Mouse (Mus musculus): ENCODE data around the gene Pde4b. TPM values are rescaled to one million over a fixed set of nuclear protein-coding genes. Genes with fewer than 3 reads are reported as not detected.
A peak's percentile ranks its signal among the peaks of the same experiment; 100 is the strongest.

The Pde4b gene
- polyA plus RNA-seq, 1 experiment from 2014 or later: 2.5 TPM

DNA sequence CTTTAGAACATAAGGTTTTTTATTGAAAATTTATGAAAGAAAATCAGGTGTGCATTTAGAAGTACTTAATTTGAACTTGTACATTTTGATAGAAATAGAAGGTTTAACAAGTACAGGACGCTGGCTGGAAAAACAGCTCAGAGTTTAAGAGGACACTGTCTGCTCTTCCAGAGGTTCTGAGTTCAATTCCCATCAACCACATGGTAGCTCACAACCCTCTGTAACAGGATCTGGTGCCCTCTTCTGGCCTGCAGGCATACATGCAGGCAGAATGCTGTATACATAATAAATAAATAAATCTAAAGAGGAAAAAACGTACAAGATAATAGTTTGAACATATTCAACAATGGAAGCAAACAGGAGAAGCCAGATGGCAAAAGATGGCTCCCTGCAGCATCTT lies 420.4 kb downstream of the Pde4b start:
- in situ Hi-C loops (cut with MboI; ENCODE audit: low pct_unique_long_range_greater_than_20kb): no loop called here
- POLR2A ChIA-PET: no interaction called here
- no peaks in the 10 kb centered on the region for H3K27me3 ChIP-seq
- no peak for ATAC-seq
- CTCF ChIA-PET: interaction anchor here (1.4 kb wide), 1 partner anchor 60 kb away, joined by 4 read pairs; no protein-coding TSS in a partner anchor
- no peak for DNase-seq (ENCODE audit: low read depth, low spot score)
- no peak for TF ChIP-seq CTCF (IDR thresholded peaks at IDR 0.05)

DNA sequence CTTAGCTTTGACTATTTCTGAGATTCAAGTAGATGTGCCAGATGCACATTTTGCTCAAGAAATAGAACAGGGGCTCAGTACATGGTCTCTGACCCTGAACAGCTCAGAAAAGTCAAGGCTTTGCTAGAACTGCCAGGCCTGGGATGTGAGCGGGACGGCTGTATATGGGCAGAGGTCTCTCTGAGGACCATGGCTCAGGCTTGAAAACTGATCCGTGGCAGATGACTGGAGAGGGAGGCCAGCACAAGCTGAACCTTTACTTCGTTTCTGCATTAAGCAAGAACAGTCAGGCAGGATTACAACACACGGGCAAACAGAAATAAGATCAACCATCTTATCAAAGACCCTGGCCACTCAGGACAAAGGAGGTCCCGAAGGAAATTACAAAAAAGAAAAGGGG lies 422.7 kb downstream of the Pde4b start:
- no peak for TF ChIP-seq CTCF (IDR thresholded peaks at IDR 0.05)

DNA sequence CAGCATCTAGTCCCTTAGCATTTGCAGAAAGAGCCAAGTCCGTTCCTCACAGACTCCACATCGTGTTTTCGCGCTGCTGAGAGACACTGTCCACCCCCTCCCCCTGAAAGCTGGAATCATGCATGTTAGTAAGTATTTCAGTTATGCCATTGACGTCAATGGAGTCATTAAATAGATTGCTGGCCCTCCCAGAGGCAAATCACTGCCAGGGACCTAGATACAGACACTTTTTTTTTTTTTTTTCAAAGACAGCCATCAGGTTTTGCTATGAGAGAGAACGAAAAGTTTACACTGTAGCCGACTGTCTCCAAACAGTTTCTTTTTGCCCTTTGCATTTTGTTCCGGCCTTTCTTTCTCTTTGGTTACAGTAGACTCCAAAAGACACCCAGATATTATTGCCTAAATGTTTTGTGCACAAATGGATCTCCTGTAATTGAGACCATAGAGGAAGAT lies 423.6 kb downstream of the Pde4b start:
- TF ChIP-seq CTCF (IDR thresholded peaks at IDR 0.05): no peak
- ChIA-PET CTCF (no interaction called here), POLR2A (interaction anchor here (0.7 kb wide), 1 partner anchor 498 kb away, joined by 3 read pairs; no protein-coding TSS in a partner anchor)
- ATAC-seq (peak; percentile 65), DNase-seq (ENCODE audit: low read depth, low spot score) (peak; percentile 38)
- in situ Hi-C loops (cut with MboI; ENCODE audit: low pct_unique_long_range_greater_than_20kb): loop anchor here (5.0 kb wide), 1 partner anchor 56 kb away; no protein-coding TSS in a partner anchor
- no peaks in the 10 kb centered on the region for H3K27me3 ChIP-seq

More for the DNA sequence above, 422.7 kb downstream of the Pde4b start:
- ATAC-seq (no peak), DNase-seq (ENCODE audit: low read depth, low spot score) (no peak)
- ChIA-PET CTCF (interaction anchor here (0.7 kb wide), 1 partner anchor 10 kb away, joined by 3 read pairs; no protein-coding TSS in a partner anchor), POLR2A (no interaction called here)
- no peaks in the 10 kb centered on the region for H3K27me3 ChIP-seq
- in situ Hi-C loops (cut with MboI; ENCODE audit: low pct_unique_long_range_greater_than_20kb): loop anchor here (5.0 kb wide), 1 partner anchor 57 kb away; no protein-coding TSS in a partner anchor

DNA sequence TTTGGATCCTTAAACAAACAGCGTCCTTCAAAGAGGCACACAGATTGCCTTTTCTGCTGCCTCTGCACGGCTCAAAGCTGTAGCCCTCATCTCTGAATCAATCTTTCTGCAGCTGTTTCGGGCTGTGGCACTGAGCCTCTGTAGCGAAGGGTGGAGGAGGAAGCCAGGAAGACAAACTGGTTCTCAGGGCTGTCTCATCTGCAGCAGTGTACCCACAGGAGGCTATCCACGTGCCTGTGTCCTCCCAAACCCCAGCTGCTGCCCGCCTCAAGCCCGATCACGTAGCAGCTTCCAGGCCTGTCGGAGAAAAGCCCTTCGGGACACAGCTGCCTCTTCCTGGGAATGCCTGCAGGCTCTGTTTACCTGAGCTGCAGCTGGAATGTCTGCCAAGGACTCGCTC lies 424.2 kb downstream of the Pde4b start:
- ChIA-PET CTCF (no interaction called here), POLR2A (interaction anchor here (0.6 kb wide), 1 partner anchor 118 kb away, joined by 3 read pairs; no protein-coding TSS in a partner anchor)
- DNase-seq (ENCODE audit: low read depth, low spot score) (no peak), ATAC-seq (peak; percentile 38)
- in situ Hi-C loops (cut with MboI; ENCODE audit: low pct_unique_long_range_greater_than_20kb): loop anchor here (5.0 kb wide), 1 partner anchor 56 kb away; no protein-coding TSS in a partner anchor
- TF ChIP-seq CTCF (IDR thresholded peaks at IDR 0.05): no peak
- no peaks in the 10 kb centered on the region for H3K27me3 ChIP-seq

DNA sequence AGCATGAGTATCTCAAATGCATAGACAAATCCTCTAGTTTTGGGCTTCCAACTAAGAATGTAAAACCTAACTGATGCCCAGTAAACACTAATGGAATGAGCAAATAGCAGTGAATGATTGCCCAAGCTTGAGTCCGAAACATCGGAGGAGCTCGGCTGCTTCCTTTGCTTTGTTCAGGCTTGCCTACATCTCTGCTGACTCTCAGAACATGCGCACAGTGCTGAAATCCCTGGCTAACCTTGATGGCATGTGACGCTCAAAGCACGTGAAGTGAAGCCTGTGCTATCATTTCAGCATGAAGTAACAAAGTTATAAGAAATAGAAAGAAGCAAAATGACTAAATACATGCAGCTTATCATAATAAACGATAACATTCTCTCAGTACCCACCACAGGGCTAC lies 425.6 kb downstream of the Pde4b start:
- ATAC-seq: no peak

DNA sequence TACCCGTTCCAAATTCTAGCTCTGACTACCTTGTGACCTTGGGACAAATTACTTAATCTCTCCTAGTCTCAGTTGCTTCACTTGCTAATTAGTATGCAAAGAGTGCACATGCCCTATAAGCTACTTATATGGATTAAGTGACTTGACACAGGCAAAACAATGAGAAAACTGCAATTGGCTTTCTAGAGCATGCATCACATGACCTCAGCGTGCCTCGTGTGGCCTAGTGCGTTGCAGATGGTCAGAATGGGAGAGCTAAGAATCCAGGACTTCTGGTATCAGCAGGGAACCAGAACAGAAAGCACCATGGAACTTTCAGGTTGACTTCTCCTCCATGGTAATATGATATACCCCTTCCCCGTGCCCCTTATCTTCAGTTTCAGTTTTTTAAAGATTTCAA lies 426.2 kb downstream of the Pde4b start:
- no peak for ATAC-seq

More for the DNA sequence above, 425.6 kb downstream of the Pde4b start:
- DNase-seq (ENCODE audit: low read depth, low spot score): no peak
- in situ Hi-C loops (cut with MboI; ENCODE audit: low pct_unique_long_range_greater_than_20kb): loop anchor here (5.0 kb wide), 1 partner anchor 54 kb away; no protein-coding TSS in a partner anchor
- TF ChIP-seq CTCF (IDR thresholded peaks at IDR 0.05): no peak
- ChIA-PET POLR2A (no interaction called here), CTCF (interaction anchor here (1.2 to 1.3 kb wide), 2 partner anchors 10 to 12 kb away, joined by 5 to 6 read pairs; no protein-coding TSS in a partner anchor)
- H3K27me3 ChIP-seq: no peaks in the 10 kb centered on the region

DNA sequence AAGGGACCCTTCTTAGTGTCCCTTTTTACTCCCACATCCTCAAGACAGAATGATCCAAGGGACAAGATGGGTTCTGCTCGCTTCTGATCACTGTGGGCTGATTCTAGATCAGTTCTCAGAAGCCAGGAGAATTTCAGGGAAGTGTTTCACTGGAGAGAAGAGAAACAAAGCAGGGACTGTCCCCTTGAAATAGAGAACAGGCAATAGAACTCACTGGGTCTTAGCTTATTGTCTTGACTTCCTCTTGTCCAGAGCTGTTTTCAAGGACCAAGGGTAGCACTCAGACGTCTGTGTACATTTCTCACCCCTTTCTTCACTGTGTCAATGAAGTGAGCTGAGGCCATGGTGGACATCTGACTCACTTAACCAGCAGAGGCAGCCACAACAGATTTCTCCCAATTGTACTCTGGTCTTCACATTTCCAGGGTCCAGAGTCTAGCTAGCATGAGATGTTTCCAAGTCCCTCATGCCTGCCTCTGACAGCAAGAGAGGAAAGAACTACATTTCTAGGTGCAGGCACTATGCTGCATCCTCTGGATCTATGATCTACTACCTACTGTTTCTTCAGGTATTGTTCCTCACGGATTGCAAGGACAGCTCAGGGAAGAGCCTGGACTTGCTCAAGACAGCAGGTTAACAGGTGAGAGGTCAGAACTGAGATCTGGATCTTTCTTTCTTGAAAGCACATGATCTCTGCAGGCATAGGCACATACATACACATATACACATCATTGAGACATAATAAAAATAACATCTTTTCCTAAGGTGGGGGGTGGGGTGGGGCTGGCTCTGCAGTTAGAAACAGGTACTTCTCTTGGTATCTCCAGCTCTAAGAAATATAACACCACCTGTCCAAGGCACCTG lies 427.9 kb downstream of the Pde4b start:
- CTCF ChIA-PET: interaction anchor here (0.9 kb wide), 1 partner anchor 68 kb away, joined by 3 read pairs; no protein-coding TSS in a partner anchor
- DNase-seq (ENCODE audit: low read depth, low spot score) (no peak), ATAC-seq (no peak)
- POLR2A ChIA-PET: interaction anchor here (0.6 kb wide), 1 partner anchor 61 kb away, joined by 4 read pairs; no protein-coding TSS in a partner anchor
- no peaks in the 10 kb centered on the region for H3K27me3 ChIP-seq
- in situ Hi-C loops (cut with MboI; ENCODE audit: low pct_unique_long_range_greater_than_20kb): loop anchor here (5.0 kb wide), 1 partner anchor 52 kb away; no protein-coding TSS in a partner anchor
- no peak for TF ChIP-seq CTCF (IDR thresholded peaks at IDR 0.05)

More for the DNA sequence above, 426.2 kb downstream of the Pde4b start:
- in situ Hi-C loops (cut with MboI; ENCODE audit: low pct_unique_long_range_greater_than_20kb): loop anchor here (5.0 kb wide), 1 partner anchor 54 kb away; no protein-coding TSS in a partner anchor
- no peak for TF ChIP-seq CTCF (IDR thresholded peaks at IDR 0.05)
- H3K27me3 ChIP-seq: no peaks in the 10 kb centered on the region
- CTCF ChIA-PET: interaction anchor here (1.2 to 1.3 kb wide), 2 partner anchors 10 to 13 kb away, joined by 5 to 6 read pairs; no protein-coding TSS in a partner anchor
- no peak for DNase-seq (ENCODE audit: low read depth, low spot score)
- POLR2A ChIA-PET: no interaction called here

DNA sequence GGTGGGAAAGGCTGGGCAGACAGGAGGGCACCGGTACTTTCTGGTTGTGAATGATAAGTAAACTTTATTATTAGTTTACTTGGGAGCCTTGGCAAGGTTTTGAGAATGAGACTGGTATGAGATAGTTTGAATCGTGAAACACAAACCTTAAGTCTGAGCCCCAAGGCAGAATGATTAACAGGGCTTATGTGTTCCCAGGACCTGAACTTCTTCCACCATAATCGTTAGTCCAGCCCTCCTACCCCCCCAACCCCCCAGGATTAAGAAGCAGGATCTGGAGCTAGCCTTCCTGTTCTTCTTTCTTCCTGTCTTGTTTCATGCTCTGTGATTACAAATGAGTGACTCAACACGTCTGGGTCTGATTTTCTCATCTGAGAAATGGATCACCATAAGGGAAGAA lies 429.1 kb downstream of the Pde4b start:
- POLR2A ChIA-PET: no interaction called here
- no peak for DNase-seq (ENCODE audit: low read depth, low spot score)
- no peak for ATAC-seq
- H3K27me3 ChIP-seq: no peaks in the 10 kb centered on the region
- TF ChIP-seq CTCF (IDR thresholded peaks at IDR 0.05): no peak
- CTCF ChIA-PET: no interaction called here
- in situ Hi-C loops (cut with MboI; ENCODE audit: low pct_unique_long_range_greater_than_20kb): no loop called here

DNA sequence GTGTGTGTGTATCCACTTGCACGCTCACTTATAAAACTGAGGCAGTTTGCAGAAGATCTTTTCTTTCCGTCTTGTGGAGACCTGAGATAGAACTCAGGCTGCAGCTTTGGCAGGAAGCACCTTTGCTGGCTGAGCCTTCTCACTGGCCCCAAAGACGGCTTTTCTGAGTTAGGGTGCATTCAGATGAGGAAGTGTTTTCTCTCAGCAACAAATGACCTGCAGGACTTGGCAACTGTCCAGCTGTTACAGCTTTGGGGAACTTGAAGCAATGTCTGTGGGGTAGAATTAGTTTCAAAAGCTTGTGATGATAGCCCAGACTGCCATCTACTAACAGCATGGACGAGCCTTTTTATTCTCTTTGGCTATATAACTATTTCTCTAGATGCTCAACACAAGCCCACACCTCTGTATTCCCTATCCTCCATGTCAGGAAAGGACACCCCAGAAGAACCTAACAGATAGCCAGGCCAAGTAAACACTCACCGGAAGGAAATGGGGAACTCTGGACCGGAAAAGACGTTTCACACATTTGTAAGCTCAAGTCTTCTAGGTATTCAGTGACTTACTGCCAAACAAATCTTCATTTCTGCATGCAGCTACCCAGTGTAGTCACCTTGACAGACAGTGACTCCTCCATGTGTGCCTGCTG lies 429.8 kb downstream of the Pde4b start:
- no peak for TF ChIP-seq CTCF (IDR thresholded peaks at IDR 0.05)
- H3K27me3 ChIP-seq: no peaks in the 10 kb centered on the region
- ATAC-seq (no peak), DNase-seq (ENCODE audit: low read depth, low spot score) (no peak)
- POLR2A ChIA-PET: no interaction called here
- in situ Hi-C loops (cut with MboI; ENCODE audit: low pct_unique_long_range_greater_than_20kb): no loop called here
- CTCF ChIA-PET: interaction anchor here (0.7 kb wide), 1 partner anchor 9 kb away, joined by 3 read pairs; no protein-coding TSS in a partner anchor

DNA sequence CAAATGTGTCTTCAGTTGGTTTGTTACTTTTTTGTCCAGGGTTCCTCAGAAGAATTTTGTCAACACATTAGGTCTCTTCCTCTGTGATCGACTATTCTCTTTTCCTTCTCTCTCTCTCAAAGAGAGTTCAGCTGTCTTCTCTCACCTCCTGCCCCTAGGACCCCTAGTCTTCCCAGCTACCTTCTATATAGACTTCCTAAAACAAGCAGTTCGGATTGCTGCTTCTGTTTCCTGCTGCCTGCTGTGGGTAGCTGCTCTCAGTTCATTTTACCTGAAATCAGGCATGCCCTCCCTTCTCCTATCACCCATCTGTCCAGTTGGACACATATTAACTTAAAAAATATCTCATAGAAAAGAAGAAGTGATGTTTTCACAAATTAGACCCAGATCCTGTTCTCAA lies 430.3 kb downstream of the Pde4b start:
- no peak for DNase-seq (ENCODE audit: low read depth, low spot score)
- no peaks in the 10 kb centered on the region for H3K27me3 ChIP-seq
- in situ Hi-C loops (cut with MboI; ENCODE audit: low pct_unique_long_range_greater_than_20kb): no loop called here
- no peak for ATAC-seq
- POLR2A ChIA-PET: no interaction called here
- no peak for TF ChIP-seq CTCF (IDR thresholded peaks at IDR 0.05)
- CTCF ChIA-PET: interaction anchor here (0.7 kb wide), 1 partner anchor 9 kb away, joined by 3 read pairs; no protein-coding TSS in a partner anchor
